Mouse (Mus musculus): ENCODE measurements around the gene Pid1. TPM values are rescaled to one million over a fixed set of nuclear protein-coding genes. Genes with fewer than 3 reads are reported as not detected.

Pid1 gene
- polyA plus RNA-seq, 2 experiments, result 21.1 to 42.9 TPM

DNA sequence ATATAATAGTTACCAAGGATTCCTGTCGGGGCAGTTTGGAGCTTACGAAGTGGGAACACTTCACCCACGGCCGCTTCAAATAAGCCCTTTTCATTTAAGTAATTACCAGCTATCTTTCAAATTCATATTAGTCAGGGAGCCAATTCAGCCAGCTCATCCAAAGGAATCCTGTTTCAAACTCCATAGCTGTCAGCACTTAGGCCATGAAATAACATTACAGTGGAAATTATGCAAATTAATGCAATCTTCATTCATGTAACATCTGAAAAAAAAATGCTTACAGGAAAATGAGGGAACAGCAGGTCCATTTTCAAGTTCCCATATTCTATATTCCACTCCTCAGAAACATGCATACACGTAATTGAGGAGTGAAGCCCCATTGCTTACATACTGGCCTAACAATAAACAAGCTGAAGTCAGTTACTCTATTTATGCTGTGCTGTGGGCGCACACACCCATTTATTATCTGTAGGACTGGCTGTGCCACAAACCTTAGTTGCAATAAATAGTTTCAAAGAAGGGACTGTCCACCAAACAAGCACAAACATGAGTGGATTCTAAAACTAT lies 114.1 kb downstream of the Pid1 start:
- 82% methylated on average over 6 of the region's 6 CpGs for WGBS

DNA sequence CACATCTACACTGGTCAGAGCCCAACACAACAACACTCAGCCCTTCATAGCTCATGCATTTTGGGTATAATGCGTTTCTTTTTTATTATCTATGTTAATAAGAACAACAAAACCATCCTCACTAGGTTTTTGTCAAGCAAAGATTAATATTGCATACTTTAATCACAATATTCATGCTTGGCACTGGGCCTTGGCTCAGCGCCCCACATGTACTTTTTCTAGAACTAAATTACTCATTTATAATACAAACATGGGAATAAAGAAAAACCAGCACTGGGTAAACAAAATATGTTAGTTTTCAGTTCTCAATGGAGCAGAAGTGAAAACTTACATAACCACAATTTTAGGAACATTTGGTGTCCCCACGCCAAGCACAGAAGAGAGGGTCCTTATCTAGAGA lies 116.9 kb downstream of the Pid1 start:
- WGBS, result 86% methylated on average over 3 of the region's 3 CpGs
- Histone ChIP-seq H3K27me3 (ENCODE audit: control insufficient read depth, insufficient read depth, low read length) (no peaks in the 10 kb centered on the region), H3K4me1 (ENCODE audit: control insufficient read depth, insufficient read depth, low read length) (no peaks in the 10 kb centered on the region), H3K36me3 (ENCODE audit: control insufficient read depth, insufficient read depth, low read length) (no peaks in the 10 kb centered on the region), H3K4me3 (replicated peaks; ENCODE audit: low read length) (no peak overlapping the region), H3K9ac (ENCODE audit: low read depth, low read length, severe bottlenecking) (no peak overlapping the region), H3K27ac (replicated peaks; ENCODE audit: low read depth, low read length) (no peak overlapping the region), H3K9me3 (ENCODE audit: control insufficient read depth, low read length) (no peaks in the 10 kb centered on the region), H3K4me2 (replicated peaks; ENCODE audit: low read depth, low read length, severe bottlenecking) (no peak overlapping the region)
- ATAC-seq (ENCODE audit: low FRiP score, low read depth) (no peak), DNase-seq (ENCODE audit: low spot score) (no peak)
- TF ChIP-seq POLR2A (IDR thresholded peaks at IDR 0.05; ENCODE audit: borderline replicate concordance, extremely low read depth, insufficient read depth, insufficient read length), result no peak

More for the DNA sequence above, 114.1 kb downstream of the Pid1 start:
- ATAC-seq (ENCODE audit: low FRiP score, low read depth) (no peak), DNase-seq (ENCODE audit: low spot score) (no peak)
- no peak overlapping the region for H3K9ac ChIP-seq (ENCODE audit: low read depth, low read length, severe bottlenecking)
- no peak overlapping the region for H3K27ac ChIP-seq (replicated peaks; ENCODE audit: low read depth, low read length)
- H3K9me3 ChIP-seq (ENCODE audit: control insufficient read depth, low read length), result no peaks in the 10 kb centered on the region
- H3K4me1 ChIP-seq (ENCODE audit: control insufficient read depth, insufficient read depth, low read length), result peaks cover 19% of the 10 kb centered on the region
- TF ChIP-seq POLR2A (IDR thresholded peaks at IDR 0.05; ENCODE audit: borderline replicate concordance, extremely low read depth, insufficient read depth, insufficient read length), result no peak
- no peaks in the 10 kb centered on the region for H3K36me3 ChIP-seq (ENCODE audit: control insufficient read depth, insufficient read depth, low read length)
- H3K4me2 ChIP-seq (replicated peaks; ENCODE audit: low read depth, low read length, severe bottlenecking), result no peak overlapping the region
- no peak overlapping the region for H3K4me3 ChIP-seq (replicated peaks; ENCODE audit: low read length)
- H3K27me3 ChIP-seq (ENCODE audit: control insufficient read depth, insufficient read depth, low read length), result no peaks in the 10 kb centered on the region

- no peak for TF ChIP-seq POLR2A (IDR thresholded peaks at IDR 0.05; ENCODE audit: borderline replicate concordance, extremely low read depth, insufficient read depth, insufficient read length)
- 68% methylated on average over 4 of the region's 4 CpGs for WGBS
Observed at GRCm38 (mm10) chr1:84241192-84241828, 122.7 kb downstream of the Pid1 start.

GRCm38 (mm10) chr1:84240203-84240602 lies 123.8 kb downstream of the Pid1 start:
- DNase-seq (ENCODE audit: low spot score) (no peak), ATAC-seq (ENCODE audit: low FRiP score, low read depth) (no peak)
- Histone ChIP-seq H3K4me2 (replicated peaks; ENCODE audit: low read depth, low read length, severe bottlenecking) (no peak overlapping the region), H3K4me1 (ENCODE audit: control insufficient read depth, insufficient read depth, low read length) (no peaks in the 10 kb centered on the region), H3K9ac (ENCODE audit: low read depth, low read length, severe bottlenecking) (no peak overlapping the region), H3K27ac (replicated peaks; ENCODE audit: low read depth, low read length) (no peak overlapping the region), H3K27me3 (ENCODE audit: control insufficient read depth, insufficient read depth, low read length) (no peaks in the 10 kb centered on the region), H3K36me3 (ENCODE audit: control insufficient read depth, insufficient read depth, low read length) (no peaks in the 10 kb centered on the region), H3K9me3 (ENCODE audit: control insufficient read depth, low read length) (no peaks in the 10 kb centered on the region), H3K4me3 (replicated peaks; ENCODE audit: low read length) (no peak overlapping the region)
- TF ChIP-seq POLR2A (IDR thresholded peaks at IDR 0.05; ENCODE audit: borderline replicate concordance, extremely low read depth, insufficient read depth, insufficient read length), result no peak
- WGBS, result 90% methylated on average over 2 of the region's 2 CpGs

More at GRCm38 (mm10) chr1:84241192-84241828, 122.7 kb downstream of the Pid1 start:
- H3K9ac ChIP-seq (ENCODE audit: low read depth, low read length, severe bottlenecking), result no peak overlapping the region
- no peaks in the 10 kb centered on the region for H3K9me3 ChIP-seq (ENCODE audit: control insufficient read depth, low read length)
- H3K27me3 ChIP-seq (ENCODE audit: control insufficient read depth, insufficient read depth, low read length), result no peaks in the 10 kb centered on the region
- no peak overlapping the region for H3K27ac ChIP-seq (replicated peaks; ENCODE audit: low read depth, low read length)
- DNase-seq (ENCODE audit: low spot score) (no peak), ATAC-seq (ENCODE audit: low FRiP score, low read depth) (no peak)
- H3K36me3 ChIP-seq (ENCODE audit: control insufficient read depth, insufficient read depth, low read length), result no peaks in the 10 kb centered on the region
- H3K4me2 ChIP-seq (replicated peaks; ENCODE audit: low read depth, low read length, severe bottlenecking), result no peak overlapping the region
- H3K4me1 ChIP-seq (ENCODE audit: control insufficient read depth, insufficient read depth, low read length), result no peaks in the 10 kb centered on the region
- no peak overlapping the region for H3K4me3 ChIP-seq (replicated peaks; ENCODE audit: low read length)

- no peak for TF ChIP-seq POLR2A (IDR thresholded peaks at IDR 0.05; ENCODE audit: borderline replicate concordance, extremely low read depth, insufficient read depth, insufficient read length)
- no peak overlapping the region for H3K9ac ChIP-seq (ENCODE audit: low read depth, low read length, severe bottlenecking)
- no peaks in the 10 kb centered on the region for H3K9me3 ChIP-seq (ENCODE audit: control insufficient read depth, low read length)
- no peak overlapping the region for H3K4me3 ChIP-seq (replicated peaks; ENCODE audit: low read length)
- no peak overlapping the region for H3K4me2 ChIP-seq (replicated peaks; ENCODE audit: low read depth, low read length, severe bottlenecking)
- ATAC-seq (ENCODE audit: low FRiP score, low read depth), result no peak
- no peak for DNase-seq (ENCODE audit: low spot score)
- no peaks in the 10 kb centered on the region for H3K36me3 ChIP-seq (ENCODE audit: control insufficient read depth, insufficient read depth, low read length)
- H3K27ac ChIP-seq (replicated peaks; ENCODE audit: low read depth, low read length), result no peak overlapping the region
- H3K4me1 ChIP-seq (ENCODE audit: control insufficient read depth, insufficient read depth, low read length), result no peaks in the 10 kb centered on the region
- no peaks in the 10 kb centered on the region for H3K27me3 ChIP-seq (ENCODE audit: control insufficient read depth, insufficient read depth, low read length)
- whole genome bisulfite sequencing, result 81% methylated on average over 2 of the region's 2 CpGs
Observed at GRCm38 (mm10) chr1:84230431-84230830, 133.5 kb downstream of the Pid1 start.

Measured in limb, embryonic 14.5 days (tissue).